Mouse (Mus musculus) CH12.LX (cell line): ENCODE data around the gene Pak4. TPM values are rescaled to one million over a fixed set of nuclear protein-coding genes. Genes with fewer than 3 reads are reported as not detected.
A peak's percentile ranks its signal among the peaks of the same experiment; 100 is the strongest.

Source experiments
- DNase-seq: peaks from one replicate; pipeline ENCODE4 v3.0.0-alpha.2; 2013; ENCODE audit errors: extremely low read depth
- H3K27ac ChIP-seq: 2 replicates; pipeline ENCODE4 v1.5.1; 2012; ENCODE audit warnings: low read depth, mild to moderate bottlenecking, control low read depth, moderate library complexity; ENCODE audit not compliant: insufficient read depth
- H3K27me3 ChIP-seq: replicated peaks from 2 replicates; pipeline ENCODE3; 2012; ENCODE audit warnings: inconsistent platforms
- H3K36me3 ChIP-seq, 2 experiments: replicated peaks in 1 of 2; 2 replicates each; pipeline versions ENCODE3 to v1.6.1; 2012; ENCODE audit warnings: inconsistent platforms in 1 of 2, low read length in 1 of 2, mild to moderate bottlenecking in 1 of 2, mixed read lengths in 1 of 2, moderate library complexity in 1 of 2; ENCODE audit not compliant: control insufficient read depth in 1 of 2, insufficient read depth in 1 of 2
- H3K4me1 ChIP-seq, 2 experiments: 2 replicates each; pipeline ENCODE4 v1.6.1; 2012; ENCODE audit warnings: inconsistent platforms in 1 of 2, moderate library complexity in 1 of 2; ENCODE audit not compliant: insufficient read depth in 2 of 2, control insufficient read depth in 1 of 2
- H3K4me2 ChIP-seq: 2 replicates; pipeline ENCODE4 v1.6.1; 2012; ENCODE audit warnings: low read depth, mild to moderate bottlenecking, control low read depth; ENCODE audit not compliant: poor library complexity, insufficient read depth, severe bottlenecking
- H3K4me3 ChIP-seq, 3 experiments: fragments of 150-350 bp in 1 of 3; sonication (generic) in 1 of 3; replicated peaks in 1 of 3; 2 replicates each; pipeline versions ENCODE3 to v1.5.1; 2011 to 2012; ENCODE audit warnings: low read depth in 2 of 3, low read length in 2 of 3, mild to moderate bottlenecking in 2 of 3, moderate library complexity in 2 of 3, control low read depth in 1 of 3, improper control_type of control experiment in 1 of 3, inconsistent platforms in 1 of 3, mixed read lengths in 1 of 3; ENCODE audit not compliant: poor library complexity in 1 of 3
- H3K79me2 ChIP-seq: replicated peaks from 2 replicates; pipeline ENCODE4 v1.6.1; 2012; ENCODE audit warnings: mild to moderate bottlenecking, moderate library complexity; ENCODE audit not compliant: control insufficient read depth, poor library complexity, insufficient read depth, severe bottlenecking; ENCODE audit errors: extremely low read depth
- H3K9ac ChIP-seq: 2 replicates; pipeline ENCODE4 v1.6.1; 2012; ENCODE audit warnings: low read depth, mild to moderate bottlenecking, control low read depth, moderate library complexity; ENCODE audit not compliant: insufficient read depth
- H3K9me3 ChIP-seq: replicated peaks from 2 replicates; pipeline ENCODE3; 2012; ENCODE audit warnings: low read length, inconsistent platforms, mixed read lengths
- BHLHE40 ChIP-seq: IDR thresholded peaks from 2 replicates; pipeline ENCODE4 v1.6.1; 2011; ENCODE audit warnings: mild to moderate bottlenecking, low read depth, low read length, improper control_type of control experiment
- CHD1 ChIP-seq: IDR thresholded peaks from 2 replicates; pipeline ENCODE4 v1.6.1; 2012; ENCODE audit warnings: low read depth, low read length, improper control_type of control experiment, inconsistent platforms
- CTCF ChIP-seq, 2 experiments: IDR thresholded peaks in 1 of 2; conservative IDR thresholded peaks in 1 of 2; 2 replicates each; pipeline ENCODE4 v1.5.1; 2011 to 2012; ENCODE audit warnings: low read depth in 2 of 2, low read length in 2 of 2, improper control_type of control experiment in 1 of 2, inconsistent platforms in 1 of 2, mild to moderate bottlenecking in 1 of 2, moderate library complexity in 1 of 2
- ELF1 ChIP-seq: IDR thresholded peaks from 2 replicates; pipeline ENCODE4 v1.6.1; 2014; ENCODE audit warnings: low read depth, mild to moderate bottlenecking, inconsistent platforms, low read length, improper control_type of control experiment
- EP300 ChIP-seq: IDR thresholded peaks from 2 replicates; pipeline ENCODE4 v1.6.1; 2011; ENCODE audit warnings: low read length, improper control_type of control experiment
- HCFC1 ChIP-seq: IDR thresholded peaks from 2 replicates; pipeline ENCODE4 v1.6.1; 2012; ENCODE audit warnings: low read depth, mild to moderate bottlenecking, inconsistent platforms, low read length, improper control_type of control experiment
- JUND ChIP-seq: conservative IDR thresholded peaks from 2 replicates; pipeline ENCODE4 v1.6.1; 2011; ENCODE audit warnings: low read depth, low read length, improper control_type of control experiment
- KAT2A ChIP-seq: IDR thresholded peaks from 2 replicates; pipeline ENCODE4 v1.6.1; 2012; ENCODE audit warnings: low read length, improper control_type of control experiment, inconsistent platforms; ENCODE audit not compliant: insufficient replicate concordance
- MEF2A ChIP-seq: IDR thresholded peaks from 2 replicates; pipeline ENCODE4 v1.6.1; 2014; ENCODE audit warnings: low read depth, mild to moderate bottlenecking, inconsistent platforms, low read length, improper control_type of control experiment, borderline replicate concordance
- NRF1 ChIP-seq: IDR thresholded peaks from 2 replicates; pipeline ENCODE4 v1.6.1; 2014; ENCODE audit warnings: low read depth, mild to moderate bottlenecking, inconsistent platforms, low read length, improper control_type of control experiment, moderate library complexity
- POLR2A ChIP-seq: IDR thresholded peaks from 2 replicates; pipeline ENCODE4 v1.6.1; 2011; ENCODE audit warnings: low read depth, mild to moderate bottlenecking, improper control_type of control experiment, low read length
- POLR2AphosphoS2 ChIP-seq: IDR thresholded peaks from 2 replicates; pipeline ENCODE4 v1.6.1; 2011; ENCODE audit warnings: low read depth, low read length, improper control_type of control experiment
- RAD21 ChIP-seq: IDR thresholded peaks from 2 replicates; pipeline ENCODE4 v1.6.1; 2011; ENCODE audit warnings: low read depth, mild to moderate bottlenecking, low read length, improper control_type of control experiment, moderate library complexity
- SIN3A ChIP-seq: IDR thresholded peaks from 2 replicates; pipeline ENCODE4 v1.6.1; 2012; ENCODE audit warnings: low read length, improper control_type of control experiment, inconsistent platforms
- SMC3 ChIP-seq: IDR thresholded peaks from 2 replicates; pipeline ENCODE4 v1.6.1; 2011; ENCODE audit warnings: low read depth, low read length, improper control_type of control experiment
- TBP ChIP-seq: conservative IDR thresholded peaks from 2 replicates; pipeline ENCODE4 v1.6.1; 2011; ENCODE audit warnings: low read depth, low read length, improper control_type of control experiment
- UBTF ChIP-seq: IDR thresholded peaks from 2 replicates; pipeline ENCODE4 v1.6.1; 2012; ENCODE audit warnings: low read depth, mild to moderate bottlenecking, inconsistent platforms, low read length, improper control_type of control experiment, moderate library complexity
- USF1 ChIP-seq: IDR thresholded peaks from 2 replicates; pipeline ENCODE4 v1.6.1; 2014; ENCODE audit warnings: low read depth, mild to moderate bottlenecking, inconsistent platforms, low read length, improper control_type of control experiment
- USF2 ChIP-seq: conservative IDR thresholded peaks from 2 replicates; pipeline ENCODE4 v1.6.1; 2011; ENCODE audit warnings: low read depth, low read length, improper control_type of control experiment
- ZC3H11A ChIP-seq: IDR thresholded peaks from 2 replicates; pipeline ENCODE4 v1.6.1; 2012; ENCODE audit warnings: low read depth, mild to moderate bottlenecking, inconsistent platforms, low read length, improper control_type of control experiment
- ZMIZ1 ChIP-seq: IDR thresholded peaks from 2 replicates; pipeline ENCODE4 v1.6.1; 2012; ENCODE audit warnings: low read depth, mild to moderate bottlenecking, inconsistent platforms, low read length, improper control_type of control experiment
- dilution Hi-C: fragments of 300-500 bp; cut with MboI; formaldehyde crosslinking; loops from 2 replicates; pipeline ENCODE4 v1.14.3; 2020; ENCODE audit warnings: low sequenced_read_pairs; ENCODE audit not compliant: extremely low pct_unique_long_range_greater_than_20kb, extremely low pct_ligation_motif_present
- in situ Hi-C: fragments of 300-500 bp; cut with MboI; formaldehyde crosslinking; loops from 3 replicates; pipeline ENCODE4 v1.14.3; 2019; ENCODE audit warnings: low sequenced_read_pairs, low pct_ligation_motif_present, low pct_unique_long_range_greater_than_20kb, mixed read lengths
- polyA plus RNA-seq: library from polyadenylated mRNA; unstranded; fragments of >175 nt; gene quantifications from 2 replicates; pipeline ENCODE4 v1.2.1, GENCODE M21; 2012; ENCODE audit warnings: low read depth; ENCODE audit not compliant: insufficient read length
- total RNA-seq, 2 experiments: library from RNA; depleted of rRNA; stranded (reverse); fragments of 300-350 nt in 1 of 2; fragments of >200 nt in 1 of 2; gene quantifications; 2 replicates each; pipeline ENCODE4 v1.2.3; 2012 to 2014

The Pak4 gene
- total and polyA plus RNA-seq, 3 experiments, result 7.5 to 11.2 (median 8.3) TPM

DNA sequence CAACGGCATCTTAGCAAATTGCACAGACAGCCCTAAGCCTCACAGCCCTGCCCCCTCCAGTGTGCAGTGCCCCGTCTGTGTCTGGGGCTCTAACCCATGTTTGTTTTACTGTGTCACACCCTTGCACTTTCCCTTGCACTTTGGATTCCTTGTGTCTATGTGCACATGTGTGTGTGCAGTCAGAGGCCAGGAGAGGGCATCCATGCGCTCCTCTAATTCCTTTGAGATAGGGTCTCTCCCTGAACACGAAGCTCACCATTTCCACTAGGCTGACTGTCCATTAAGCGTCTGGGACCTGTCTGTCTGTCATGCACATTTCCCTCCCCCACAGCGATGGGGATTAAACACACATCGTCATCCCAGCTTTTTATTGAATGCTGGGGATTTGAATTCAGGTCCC is 49.0 kb upstream of the Pak4 start:
- in situ Hi-C loops (no loop called here), dilution Hi-C loops (no loop called here)
- no peaks in the 10 kb centered on the region for H3K36me3 ChIP-seq
- TF ChIP-seq KAT2A (no peak), USF1 (no peak), UBTF (no peak), TBP (no peak), SIN3A (no peak), SMC3 (peak; percentile 72), ELF1 (no peak), MEF2A (no peak), POLR2A (no peak), NRF1 (no peak), RAD21 (peak; percentile 49), ZMIZ1 (no peak), USF2 (no peak), HCFC1 (no peak), CHD1 (no peak), JUND (no peak), CTCF (conservative IDR thresholded peaks at IDR 0.05 in 1 of 2, IDR thresholded peaks at IDR 0.05 in 1 of 2; ENCODE audit: low read depth in 2 of 2, low read length in 2 of 2) (peak in 1 of 2 experiments; percentile 59; a peak in 2 of 4 replicates), ZC3H11A (no peak), POLR2AphosphoS2 (no peak)
- DNase-seq, result peak; percentile 12
- no peak overlapping the region for H3K4me3 ChIP-seq
- no peak overlapping the region for H3K9ac ChIP-seq
- no peaks in the 10 kb centered on the region for H3K27me3 ChIP-seq
- no peak overlapping the region for H3K4me2 ChIP-seq
- H3K79me2 ChIP-seq, result no peaks in the 10 kb centered on the region
- no peaks in the 10 kb centered on the region; a peak in 1 of 4 replicates for H3K4me1 ChIP-seq
- peaks cover 2% of the 10 kb centered on the region for H3K9me3 ChIP-seq
- H3K27ac ChIP-seq, result no peak overlapping the region

GRCm38 (mm10) chr7:28645947-28646475 is 48.0 kb upstream of the Pak4 start:
- no peak for DNase-seq

More at GRCm38 (mm10) chr7:28645947-28646475, 48.0 kb upstream of the Pak4 start:
- Histone ChIP-seq H3K27me3 (no peaks in the 10 kb centered on the region), H3K9me3 (peaks cover under 1% of the 10 kb centered on the region), H3K4me1 (no peaks in the 10 kb centered on the region; a peak in 1 of 4 replicates), H3K79me2 (no peaks in the 10 kb centered on the region), H3K27ac (no peak overlapping the region), H3K4me2 (no peak overlapping the region), H3K9ac (no peak overlapping the region), H3K4me3 (no peak overlapping the region), H3K36me3 (no peaks in the 10 kb centered on the region)
- dilution Hi-C loops (no loop called here), in situ Hi-C loops (no loop called here)
- TF ChIP-seq HCFC1, result no peak
- TF ChIP-seq EP300, result no peak
- TF ChIP-seq SIN3A, result no peak
- no peak for TF ChIP-seq BHLHE40
- no peak for TF ChIP-seq SMC3
